Mouse (Mus musculus): ENCODE data around the gene Baiap2l2.

The Baiap2l2 gene

GRCm38 (mm10) chr15:79285399-79285798 is at the start of gene Baiap2l2:
Gene Baiap2l2, minus strand, starts transcription at chr15:79285537.
- no peak for DNase-seq (ENCODE audit: low spot score in 2 of 2)

- no peak for DNase-seq (ENCODE audit: low spot score in 2 of 2)
Measured at GRCm38 (mm10) chr15:79333409-79333808, 48.1 kb upstream of the Baiap2l2 start.

- no peak for DNase-seq (ENCODE audit: low spot score in 2 of 2)
Measured at GRCm38 (mm10) chr15:79330521-79330920, 45.2 kb upstream of the Baiap2l2 start.

GRCm38 (mm10) chr15:79329979-79330363 is 44.6 kb upstream of the Baiap2l2 start:
- DNase-seq (ENCODE audit: low spot score in 2 of 2) = no peak

- no peak for DNase-seq (ENCODE audit: low spot score in 2 of 2)
Measured at GRCm38 (mm10) chr15:79329346-79329978, 44.1 kb upstream of the Baiap2l2 start.

GRCm38 (mm10) chr15:79328939-79329275 is 43.6 kb upstream of the Baiap2l2 start:
- DNase-seq (ENCODE audit: low spot score in 2 of 2) = no peak

GRCm38 (mm10) chr15:79328058-79328938 is 43.0 kb upstream of the Baiap2l2 start, which contains the start of gene Pla2g6:
Gene Pla2g6, minus strand, starts transcription at chr15:79328390.
- DNase-seq (ENCODE audit: low spot score in 2 of 2) = peak; percentile 99

GRCm38 (mm10) chr15:79326971-79327961 is 41.9 kb upstream of the Baiap2l2 start:
- DNase-seq (ENCODE audit: low spot score in 2 of 2) = peak in 1 of 2 experiments; percentile 14

- no peak for DNase-seq (ENCODE audit: low spot score in 2 of 2)
Measured at GRCm38 (mm10) chr15:79326264-79326663, 40.9 kb upstream of the Baiap2l2 start.

- no peak for DNase-seq (ENCODE audit: low spot score in 2 of 2)
Measured at GRCm38 (mm10) chr15:79325742-79326141, 40.4 kb upstream of the Baiap2l2 start.

- DNase-seq (ENCODE audit: low spot score in 2 of 2) = no peak
Measured at GRCm38 (mm10) chr15:79324373-79324772, 39.0 kb upstream of the Baiap2l2 start.

- DNase-seq (ENCODE audit: low spot score in 2 of 2) = no peak
Measured at GRCm38 (mm10) chr15:79323791-79324155, 38.4 kb upstream of the Baiap2l2 start.

GRCm38 (mm10) chr15:79322991-79323790 is 37.9 kb upstream of the Baiap2l2 start:
- DNase-seq (ENCODE audit: low spot score in 2 of 2) = peak in 1 of 2 experiments; percentile 13

- DNase-seq (ENCODE audit: low spot score in 2 of 2) = no peak
Measured at GRCm38 (mm10) chr15:79322281-79322990, 37.1 kb upstream of the Baiap2l2 start.

GRCm38 (mm10) chr15:79321733-79322190 is 36.4 kb upstream of the Baiap2l2 start:
- DNase-seq (ENCODE audit: low spot score in 2 of 2) = no peak

GRCm38 (mm10) chr15:79313848-79314369 is 28.6 kb upstream of the Baiap2l2 start:
- no peak for DNase-seq (ENCODE audit: low spot score in 2 of 2)

- no peak for DNase-seq (ENCODE audit: low spot score in 2 of 2)
Measured at GRCm38 (mm10) chr15:79307861-79308260, 22.5 kb upstream of the Baiap2l2 start.

- no peak for DNase-seq (ENCODE audit: low spot score in 2 of 2)
Measured at GRCm38 (mm10) chr15:79306043-79306637, 20.8 kb upstream of the Baiap2l2 start.

- DNase-seq (ENCODE audit: low spot score in 2 of 2) = no peak
Measured at GRCm38 (mm10) chr15:79304832-79305231, 19.5 kb upstream of the Baiap2l2 start.

- no peak for DNase-seq (ENCODE audit: low spot score in 2 of 2)
Measured at GRCm38 (mm10) chr15:79303725-79304124, 18.4 kb upstream of the Baiap2l2 start.

All from right cerebral cortex, postnatal 36 days (tissue).